Mouse (Mus musculus) cortical plate, adult 2 months (tissue): ENCODE measurements at regions not wholly inside any gene's neighbourhood (a gene's known extent, or its start where the extent isn't known, plus 50 kb on each side); places are given as distances from the start of the nearest gene placed in this dataset.

Experiments
- CTCF ChIP-seq: fragments of 200-500 bp; IDR thresholded peaks from 2 replicates; pipeline ENCODE4 v1.5.1; 2011; ENCODE audit warnings: mild to moderate bottlenecking, control low read depth, low read length; ENCODE audit not compliant: insufficient read depth; ENCODE audit errors: extremely low read depth
- POLR2A ChIP-seq: fragments of 200-500 bp; IDR thresholded peaks from 2 replicates; pipeline ENCODE4 v1.6.1; 2011; ENCODE audit warnings: mild to moderate bottlenecking, low read length, control low read depth; ENCODE audit not compliant: insufficient read depth; ENCODE audit errors: extremely low read depth

- TF ChIP-seq CTCF (no peak), POLR2A (no peak)
Measured at GRCm38 (mm10) chr6:127253935-127254334, 101.9 kb upstream of the Ccnd2 start.
